In the genomic region with DNA sequence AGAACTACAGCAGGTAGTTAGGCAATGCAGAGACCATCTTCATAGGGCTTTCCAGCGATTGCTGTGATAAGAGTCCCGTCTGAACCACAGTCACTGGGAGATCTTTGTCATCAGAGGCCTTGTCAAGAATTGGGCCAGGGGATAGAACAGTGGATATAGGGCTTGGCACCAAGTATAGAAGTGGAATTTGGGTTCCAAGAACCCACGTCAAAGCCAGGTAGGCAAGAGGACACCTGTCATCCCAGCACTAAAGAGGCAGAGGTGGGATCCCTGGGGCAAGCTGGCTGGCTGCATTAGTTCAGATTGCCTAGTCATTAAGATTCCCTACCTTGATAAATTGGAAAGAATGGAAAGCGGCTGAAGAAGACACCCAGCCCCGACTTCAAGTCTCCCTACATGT, we compare ENCODE assay signal across 12 mouse cellular contexts. TPM values are rescaled to one million over a fixed set of nuclear protein-coding genes. Genes with fewer than 3 reads are reported as not detected.
A peak's percentile ranks its signal among the peaks of the same experiment; 100 is the strongest.
DNase-seq lines count a peak whose midpoint lies in the region; ATAC-seq and TF ChIP-seq lines count a peak whose summit lies in the region.
"Had no signal": no experiment of that assay in that cellular context is flagged by ENCODE, and none has a peak within 500 bp of the region (broad histone marks: within the 10 kb centered on the region; RNA-seq: fewer than 3 reads in every experiment).

No protein-coding gene starts in this region.

- peaks cover 6% of the 10 kb centered on the region; the same call in 1 of the 2 replicates for H3K9me3 ChIP-seq in forebrain, embryonic 13.5 days (replicated peaks)
- no peaks in the 10 kb centered on the region for H3K9me3 ChIP-seq in forebrain, embryonic 11.5 days (ENCODE audit: control insufficient read depth, low read length)
- no peaks in the 10 kb centered on the region for H3K9me3 ChIP-seq in hindbrain, embryonic 15.5 days
- no peaks in the 10 kb centered on the region for H3K9me3 ChIP-seq in midbrain, embryonic 14.5 days (ENCODE audit: control insufficient read depth, low read length)

- H3K4me1 ChIP-seq in forebrain, embryonic 13.5 days: peaks cover 11% of the 10 kb centered on the region
- no peaks in the 10 kb centered on the region; the same call in 1 of the 2 replicates for H3K4me1 ChIP-seq in forebrain, embryonic 11.5 days (replicated peaks; ENCODE audit: control insufficient read depth, insufficient read depth, low read length)
- H3K4me1 ChIP-seq in bone marrow macrophage, adult 2 months (ENCODE audit: control insufficient read depth, insufficient read depth, low read length): peaks cover 9% of the 10 kb centered on the region
- H3K4me1 ChIP-seq in hindbrain, embryonic 15.5 days (replicated peaks): peaks cover 9% of the 10 kb centered on the region
- 0 out of 2 replicates have a peak, but pooled peaks cover 5% of the 10 kb centered on the region for H3K4me1 ChIP-seq in midbrain, embryonic 14.5 days (ENCODE audit: control insufficient read depth, insufficient read depth, low read length)

- no peak for ATAC-seq in forebrain, embryonic 13.5 days
- ATAC-seq in forebrain, embryonic 11.5 days (replicated peaks; ENCODE audit: low FRiP score): no peak
- no peak for ATAC-seq in hindbrain, embryonic 15.5 days (ENCODE audit: low FRiP score, low read depth)
- ATAC-seq in midbrain, embryonic 14.5 days (ENCODE audit: low FRiP score, low TSS enrichment): no peak
- ATAC-seq in monocyte, adult 5-6 weeks (replicated peaks; ENCODE audit: insufficient number of reproducible peaks, low FRiP score, low TSS enrichment, poor library complexity, severe bottlenecking): no peak

- H3K9ac ChIP-seq in forebrain, embryonic 13.5 days: no peak overlapping the region
- no peak overlapping the region for H3K9ac ChIP-seq in forebrain, embryonic 11.5 days (ENCODE audit: low read length)
- H3K9ac ChIP-seq in hindbrain, embryonic 15.5 days: no peak overlapping the region
- no peak overlapping the region for H3K9ac ChIP-seq in midbrain, embryonic 14.5 days (replicated peaks; ENCODE audit: low read length)

- TF ChIP-seq POLR2A in bone marrow macrophage, adult 2 months (IDR thresholded peaks at IDR 0.05; ENCODE audit: borderline replicate concordance, low read depth, low read length): no peak

- WGBS in forebrain, embryonic 13.5 days: 93% methylated on average over 5 of the region's 5 CpGs
- 91% methylated on average over 5 of the region's 5 CpGs for WGBS in forebrain, embryonic 11.5 days
- WGBS in hindbrain, embryonic 15.5 days: 96% methylated on average over 5 of the region's 5 CpGs
- 93% methylated on average over 5 of the region's 5 CpGs for WGBS in midbrain, embryonic 14.5 days

- TF ChIP-seq CTCF in bone marrow macrophage, adult 2 months (IDR thresholded peaks at IDR 0.05; ENCODE audit: low read depth, low read length): no peak

- H3K4me3 ChIP-seq in forebrain, embryonic 13.5 days: no peak overlapping the region
- no peak overlapping the region for H3K4me3 ChIP-seq in forebrain, embryonic 11.5 days (ENCODE audit: low read depth, low read length)
- peak overlapping the region; percentile 71; the same call in 1 of the 2 replicates for H3K4me3 ChIP-seq in bone marrow macrophage, adult 2 months (ENCODE audit: insufficient read depth, low read length)
- peak overlapping the region; percentile 58; the same call in 1 of the 2 replicates for H3K4me3 ChIP-seq in hindbrain, embryonic 15.5 days
- no peak overlapping the region for H3K4me3 ChIP-seq in midbrain, embryonic 14.5 days (replicated peaks; ENCODE audit: low read depth, low read length)

- H3K36me3 ChIP-seq in forebrain, embryonic 13.5 days (ENCODE audit: poor library complexity, severe bottlenecking): peaks cover 21% of the 10 kb centered on the region
- no peaks in the 10 kb centered on the region for H3K36me3 ChIP-seq in forebrain, embryonic 11.5 days (ENCODE audit: control insufficient read depth, insufficient read depth, low read length)
- H3K36me3 ChIP-seq in hindbrain, embryonic 15.5 days: peaks cover 18% of the 10 kb centered on the region
- H3K36me3 ChIP-seq in midbrain, embryonic 14.5 days (ENCODE audit: control insufficient read depth, insufficient read depth, low read length): peaks cover 22% of the 10 kb centered on the region

- H3K27ac ChIP-seq in forebrain, embryonic 13.5 days: no peak overlapping the region
- no peak overlapping the region for H3K27ac ChIP-seq in forebrain, embryonic 11.5 days (ENCODE audit: low read depth, low read length)
- no peak overlapping the region for H3K27ac ChIP-seq in bone marrow macrophage, adult 2 months (ENCODE audit: insufficient read depth, low read depth, low read length)
- H3K27ac ChIP-seq in hindbrain, embryonic 15.5 days (replicated peaks): no peak overlapping the region
- no peak overlapping the region for H3K27ac ChIP-seq in midbrain, embryonic 14.5 days (replicated peaks; ENCODE audit: low read depth, low read length)

- no peaks in the 10 kb centered on the region for H3K27me3 ChIP-seq in forebrain, embryonic 13.5 days
- no peaks in the 10 kb centered on the region for H3K27me3 ChIP-seq in forebrain, embryonic 11.5 days (ENCODE audit: control insufficient read depth, insufficient read depth, low read length)
- H3K27me3 ChIP-seq in hindbrain, embryonic 15.5 days: no peaks in the 10 kb centered on the region
- H3K27me3 ChIP-seq in midbrain, embryonic 14.5 days (ENCODE audit: control insufficient read depth, insufficient read depth, low read length): no peaks in the 10 kb centered on the region
- H3K27me3 ChIP-seq: heart, embryonic 13.5 days had no signal

- no peak for DNase-seq in forebrain, embryonic 11.5 days (ENCODE audit: low spot score)
- DNase-seq in midbrain, embryonic 14.5 days: no peak
- DNase-seq in kidney, postnatal 14 days: no peak
- DNase-seq in kidney, adult 11 months: no peak
- DNase-seq: kidney, adult 2 months; left cerebral cortex, postnatal 4 days; right cerebral cortex, postnatal 25 days had no signal

- peak overlapping the region; percentile 65; the same call in 1 of the 2 replicates for H3K4me2 ChIP-seq in forebrain, embryonic 13.5 days
- H3K4me2 ChIP-seq in forebrain, embryonic 11.5 days (ENCODE audit: low read depth, low read length, severe bottlenecking): no peak overlapping the region
- peak overlapping the region; percentile 72 for H3K4me2 ChIP-seq in hindbrain, embryonic 15.5 days
- peak overlapping the region; percentile 81; the same call in 1 of the 2 replicates for H3K4me2 ChIP-seq in midbrain, embryonic 14.5 days (ENCODE audit: low read length)

RNA-seq across cellular contexts. Expression of a gene that starts 1.4 kb away (rescaled TPM):
- polyA plus RNA-seq in forebrain, embryonic 13.5 days (2015; fragmentation: Nextera tagmentation; extraction: Ambion mirVana): 35.5 and 40.7 TPM in 2 replicates
- 37.5 and 40.3 TPM in 2 replicates for polyA plus RNA-seq in forebrain, embryonic 11.5 days (2014; fragmentation: Nextera tagmentation; extraction: Ambion mirVana)
- 3.8 and 4.3 TPM in 2 replicates for polyA plus RNA-seq in bone marrow macrophage, adult 2 months (2012; ENCODE audit: insufficient read depth, insufficient read length, missing spikeins)
- polyA plus RNA-seq in hindbrain, embryonic 15.5 days (2015; fragmentation: Nextera tagmentation; extraction: Ambion mirVana): 41.8 and 42.1 TPM in 2 replicates
- polyA plus RNA-seq in midbrain, embryonic 14.5 days (2014; fragmentation: Nextera tagmentation; extraction: Ambion mirVana): 43.4 and 43.5 TPM in 2 replicates
- 1.7 to 7.1 TPM (median 6.1 TPM) in 3 replicates for total RNA-seq in monocyte, adult 5-6 weeks (2017)

RNA-seq across cellular contexts. Expression of a gene that starts 26.7 kb away (rescaled TPM):
- 34.8 and 41.9 TPM in 2 replicates for polyA plus RNA-seq in forebrain, embryonic 13.5 days (2015; fragmentation: Nextera tagmentation; extraction: Ambion mirVana)
- polyA plus RNA-seq in forebrain, embryonic 11.5 days (2014; fragmentation: Nextera tagmentation; extraction: Ambion mirVana): 40.2 and 42.8 TPM in 2 replicates
- 19.5 and 25.0 TPM in 2 replicates for polyA plus RNA-seq in bone marrow macrophage, adult 2 months (2012; ENCODE audit: insufficient read depth, insufficient read length, missing spikeins)
- polyA plus RNA-seq in hindbrain, embryonic 15.5 days (2015; fragmentation: Nextera tagmentation; extraction: Ambion mirVana): 60.6 and 63.3 TPM in 2 replicates
- 50.5 and 52.4 TPM in 2 replicates for polyA plus RNA-seq in midbrain, embryonic 14.5 days (2014; fragmentation: Nextera tagmentation; extraction: Ambion mirVana)
- 9.0 to 22.1 TPM (median 12.4 TPM) in 3 replicates for total RNA-seq in monocyte, adult 5-6 weeks (2017)

Comparison
In these comparisons a context has a peak if more than half of its experiments do, and no peak if none do; other contexts are left out.
1. H3K4me3 ChIP-seq: peak in bone marrow macrophage, adult 2 months (single experiment) and hindbrain, embryonic 15.5 days (single experiment); none in forebrain, embryonic 13.5 days (single experiment), forebrain, embryonic 11.5 days (single experiment) and midbrain, embryonic 14.5 days (single experiment).